Mouse (Mus musculus): ENCODE results near the gene Olfr724.
"Not testable (repeated sequence)": the region's sequence is repeated elsewhere in the genome, so short reads cannot be mapped to it uniquely, and the experiment has no call there.

Olfr724 gene

GRCm38 (mm10) chr14:49963174-49963573 lies at the start of gene Olfr724:
TSS of gene Olfr724 (minus strand) at chr14:49963274.
- not testable (repeated sequence) for DNase-seq (ENCODE audit: low spot score)

GRCm38 (mm10) chr14:49955890-49956289 lies 7.2 kb downstream of the Olfr724 start:
- no peak for DNase-seq (ENCODE audit: low spot score)

- DNase-seq (ENCODE audit: low spot score), result not testable (repeated sequence)
Observed at GRCm38 (mm10) chr14:49931687-49932086, 31.4 kb downstream of the Olfr724 start, which contains the start of gene Olfr723. TSS of gene Olfr723 (minus strand) at chr14:49931787.

All from urinary bladder, postnatal 14 days (tissue).